Mouse (Mus musculus): ENCODE results near the gene Sphk1.
A peak's percentile ranks its signal among the peaks of the same experiment; 100 is the strongest.

Gene Sphk1

GRCm38 (mm10) chr11:116508689-116509088 is 22.0 kb upstream of the Sphk1 start:
- no peak for DNase-seq (ENCODE audit: low spot score in 2 of 2)

GRCm38 (mm10) chr11:116511301-116511868 is 19.3 kb upstream of the Sphk1 start:
- DNase-seq (ENCODE audit: low spot score in 2 of 2) = no peak

GRCm38 (mm10) chr11:116512154-116512553 is 18.6 kb upstream of the Sphk1 start:
- DNase-seq (ENCODE audit: low spot score in 2 of 2) = no peak

GRCm38 (mm10) chr11:116512987-116513386 is 17.7 kb upstream of the Sphk1 start:
- DNase-seq (ENCODE audit: low spot score in 2 of 2) = no peak

- no peak for DNase-seq (ENCODE audit: low spot score in 2 of 2)
Observed at GRCm38 (mm10) chr11:116513531-116514038, 17.1 kb upstream of the Sphk1 start.

- no peak for DNase-seq (ENCODE audit: low spot score in 2 of 2)
Observed at GRCm38 (mm10) chr11:116515330-116516020, 15.2 kb upstream of the Sphk1 start.

GRCm38 (mm10) chr11:116518482-116518881 is 12.2 kb upstream of the Sphk1 start:
- no peak for DNase-seq (ENCODE audit: low spot score in 2 of 2)

GRCm38 (mm10) chr11:116521143-116521542 is 9.6 kb upstream of the Sphk1 start:
- no peak for DNase-seq (ENCODE audit: low spot score in 2 of 2)

- no peak for DNase-seq (ENCODE audit: low spot score in 2 of 2)
Observed at GRCm38 (mm10) chr11:116522046-116522445, 8.7 kb upstream of the Sphk1 start.

GRCm38 (mm10) chr11:116522886-116523698 is 7.6 kb upstream of the Sphk1 start:
- no peak for DNase-seq (ENCODE audit: low spot score in 2 of 2)

- no peak for DNase-seq (ENCODE audit: low spot score in 2 of 2)
Observed at GRCm38 (mm10) chr11:116523699-116524189, 7.0 kb upstream of the Sphk1 start.

GRCm38 (mm10) chr11:116528636-116529320 is 1.9 kb upstream of the Sphk1 start:
- no peak for DNase-seq (ENCODE audit: low spot score in 2 of 2)

- no peak for DNase-seq (ENCODE audit: low spot score in 2 of 2)
Observed at GRCm38 (mm10) chr11:116531371-116532191, 856 bp downstream of the Sphk1 start.

GRCm38 (mm10) chr11:116532262-116532809 is 1.6 kb downstream of the Sphk1 start:
- peak in 1 of 2 experiments; percentile 48 for DNase-seq (ENCODE audit: low spot score in 2 of 2)

GRCm38 (mm10) chr11:116532810-116533338 is 2.1 kb downstream of the Sphk1 start:
- DNase-seq (ENCODE audit: low spot score in 2 of 2) = peak; percentile 85 to 88

GRCm38 (mm10) chr11:116533341-116534153 is 2.8 kb downstream of the Sphk1 start:
- DNase-seq (ENCODE audit: low spot score in 2 of 2) = no peak

GRCm38 (mm10) chr11:116534154-116534865 is 3.6 kb downstream of the Sphk1 start:
- peak in 1 of 2 experiments; percentile 66 for DNase-seq (ENCODE audit: low spot score in 2 of 2)

- no peak for DNase-seq (ENCODE audit: low spot score in 2 of 2)
Observed at GRCm38 (mm10) chr11:116536685-116537084, 6.0 kb downstream of the Sphk1 start.

- DNase-seq (ENCODE audit: low spot score in 2 of 2) = no peak
Observed at GRCm38 (mm10) chr11:116537388-116537787, 6.7 kb downstream of the Sphk1 start.

All from urinary bladder, postnatal 4 days (tissue).